Mouse (Mus musculus) neural tube, embryonic 14.5 days (tissue): ENCODE measurements around the gene Cd300ld4. TPM values are rescaled to one million over a fixed set of nuclear protein-coding genes. Genes with fewer than 3 reads are reported as not detected.
"Not testable (repeated sequence)": the region's sequence is repeated elsewhere in the genome, so short reads cannot be mapped to it uniquely, and the experiment has no call there.

ENCODE experiments used
- ATAC-seq: fragments of 200-750 bp; cut with Nextera tagmentation; 2 replicates; pipeline ENCODE4 v1.8.0; 2017; ENCODE audit warnings: low read depth, mild to moderate bottlenecking, moderate TSS enrichment, moderate library complexity
- H3K27ac ChIP-seq: fragments of 300-500 bp; sonication (generic); 2 replicates; pipeline ENCODE4 v1.5.1; 2014; ENCODE audit warnings: low read depth, mild to moderate bottlenecking, control low read depth, low read length, moderate library complexity, mixed read lengths
- H3K27me3 ChIP-seq: fragments of 300-500 bp; sonication (generic); 2 replicates; pipeline ENCODE4 v1.6.1; 2014; ENCODE audit warnings: low read length; ENCODE audit not compliant: control insufficient read depth, insufficient read depth
- H3K36me3 ChIP-seq: fragments of 300-500 bp; sonication (generic); 2 replicates; pipeline ENCODE4 v1.6.1; 2014; ENCODE audit warnings: low read length, mixed read lengths; ENCODE audit not compliant: control insufficient read depth, insufficient read depth
- H3K4me1 ChIP-seq: fragments of 300-500 bp; sonication (generic); 2 replicates; pipeline ENCODE4 v1.6.1; 2014; ENCODE audit warnings: low read length; ENCODE audit not compliant: control insufficient read depth, insufficient read depth
- H3K4me2 ChIP-seq: fragments of 300-500 bp; sonication (generic); 2 replicates; pipeline ENCODE4 v1.6.1; 2014; ENCODE audit warnings: mild to moderate bottlenecking, low read depth, low read length, control low read depth
- H3K4me3 ChIP-seq: fragments of 300-500 bp; sonication (generic); 2 replicates; pipeline ENCODE4 v1.5.1; 2014; ENCODE audit warnings: low read depth, low read length, control low read depth, mixed read lengths
- H3K9ac ChIP-seq: fragments of 300-500 bp; sonication (generic); replicated peaks from 2 replicates; pipeline ENCODE4 v1.6.1; 2014; ENCODE audit warnings: low read depth, mild to moderate bottlenecking, control low read depth, low read length, mixed read lengths
- H3K9me3 ChIP-seq: fragments of 300-500 bp; sonication (generic); 2 replicates; pipeline ENCODE4 v1.6.1; 2016; ENCODE audit warnings: low read length; ENCODE audit not compliant: control insufficient read depth
- WGBS: fragments of 180-500 bp; shearing (Covaris S2); extraction: QIAGEN DNeasy Blood & Tissue Kit; methylation state at CpG from one replicate; pipeline ENCODE4 v1.1.7; 2014; 5-methylcytosine and 5-hydroxymethylcytosine counted together
- polyA plus RNA-seq: library from polyadenylated mRNA; unstranded; fragments of >200 nt; fragmentation: Nextera tagmentation; extraction: Ambion mirVana; gene quantifications from 2 replicates; pipeline ENCODE4 v1.2.1, GENCODE M21; 2014

Cd300ld4 gene
- polyA plus RNA-seq, 1 experiment from 2014 or later, result not detected

DNA sequence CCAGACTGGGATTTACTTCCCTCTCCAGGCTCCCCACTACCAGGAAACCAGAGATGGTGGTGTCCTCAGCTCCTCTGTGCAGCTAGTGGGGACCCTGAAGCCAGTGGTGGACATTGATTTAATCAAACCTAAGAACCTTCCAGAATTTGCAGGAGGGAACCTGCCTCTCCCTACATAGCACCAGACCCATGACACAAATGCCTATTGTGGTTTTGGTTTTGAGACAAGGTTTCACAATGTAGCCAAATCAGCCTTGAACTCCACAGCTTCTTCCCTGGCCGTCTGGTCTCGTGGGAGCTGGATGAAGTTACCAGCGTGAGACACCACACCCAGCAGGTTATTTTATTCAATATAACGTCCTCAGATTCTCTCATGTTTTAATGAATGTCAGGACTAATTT, 31.9 kb upstream of the Cd300ld4 start:
- H3K36me3 ChIP-seq, result no peaks in the 10 kb centered on the region

GRCm38 (mm10) chr11:115054537-115054936, 27.7 kb upstream of the Cd300ld4 start:
- no peak for ATAC-seq
- Histone ChIP-seq H3K27ac (no peak overlapping the region), H3K4me2 (no peak overlapping the region), H3K27me3 (no peaks in the 10 kb centered on the region), H3K36me3 (no peaks in the 10 kb centered on the region), H3K4me1 (no peaks in the 10 kb centered on the region), H3K9ac (no peak overlapping the region), H3K9me3 (no peaks in the 10 kb centered on the region), H3K4me3 (no peak overlapping the region)

More for the DNA sequence above, 31.9 kb upstream of the Cd300ld4 start:
- no peak for ATAC-seq
- no peaks in the 10 kb centered on the region for H3K4me1 ChIP-seq
- WGBS, result 86% methylated on average over 4 of the region's 4 CpGs
- H3K9me3 ChIP-seq, result no peaks in the 10 kb centered on the region
- no peak overlapping the region for H3K27ac ChIP-seq
- H3K4me2 ChIP-seq, result no peak overlapping the region
- no peaks in the 10 kb centered on the region for H3K27me3 ChIP-seq
- H3K4me3 ChIP-seq, result no peak overlapping the region
- H3K9ac ChIP-seq, result no peak overlapping the region

DNA sequence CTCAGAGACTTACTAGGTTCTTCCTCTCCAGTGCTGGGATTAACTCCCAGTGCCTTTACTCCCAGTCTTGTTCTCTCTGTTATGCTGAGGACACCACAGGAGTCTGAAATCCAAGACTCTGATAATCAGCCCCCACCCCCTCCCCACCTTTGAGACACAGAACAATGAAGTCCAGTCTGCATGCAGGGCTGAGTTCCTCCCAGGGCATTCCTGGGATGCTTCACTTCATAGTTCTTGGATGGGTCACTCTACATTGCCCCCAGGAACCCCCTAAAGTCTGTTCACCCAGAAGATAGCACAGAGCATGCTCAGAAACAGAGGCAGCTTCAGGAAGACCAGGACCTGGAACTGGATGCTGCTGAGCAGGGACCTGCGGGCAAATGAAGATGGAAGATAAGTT, 26.2 kb upstream of the Cd300ld4 start:
- Histone ChIP-seq H3K9me3 (no peaks in the 10 kb centered on the region), H3K4me3 (no peak overlapping the region), H3K27ac (no peak overlapping the region), H3K4me1 (no peaks in the 10 kb centered on the region), H3K36me3 (no peaks in the 10 kb centered on the region), H3K4me2 (no peak overlapping the region), H3K9ac (no peak overlapping the region), H3K27me3 (no peaks in the 10 kb centered on the region)
- ATAC-seq, result no peak
- 86% methylated on average over 1 of the region's 1 CpGs for WGBS

DNA sequence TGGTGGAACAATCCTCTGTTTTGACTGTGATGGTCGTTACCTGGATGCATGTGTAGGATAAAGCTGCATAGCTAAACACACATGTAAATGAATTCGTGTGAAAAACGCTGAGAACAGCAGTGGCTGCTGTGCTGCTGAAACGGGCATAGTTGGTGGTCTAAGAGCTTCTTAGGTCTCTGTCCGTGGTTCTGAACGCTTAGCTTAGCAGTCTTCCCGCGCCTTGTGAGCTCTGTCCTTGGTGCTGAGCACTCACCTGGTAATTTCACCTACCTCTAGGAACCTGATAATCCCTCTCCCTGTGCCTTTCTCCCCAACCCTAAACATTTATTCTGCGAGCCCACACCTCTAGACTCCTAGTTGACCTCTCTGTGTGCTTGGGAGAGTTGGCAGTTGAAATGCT, 25.4 kb upstream of the Cd300ld4 start:
- H3K27ac ChIP-seq, result no peak overlapping the region
- H3K4me3 ChIP-seq, result no peak overlapping the region
- H3K4me2 ChIP-seq, result no peak overlapping the region
- no peak overlapping the region for H3K9ac ChIP-seq
- 5% methylated on average over 9 of the region's 9 CpGs for WGBS
- H3K9me3 ChIP-seq, result no peaks in the 10 kb centered on the region
- ATAC-seq, result no peak
- no peaks in the 10 kb centered on the region for H3K36me3 ChIP-seq
- H3K4me1 ChIP-seq, result no peaks in the 10 kb centered on the region
- H3K27me3 ChIP-seq, result no peaks in the 10 kb centered on the region

DNA sequence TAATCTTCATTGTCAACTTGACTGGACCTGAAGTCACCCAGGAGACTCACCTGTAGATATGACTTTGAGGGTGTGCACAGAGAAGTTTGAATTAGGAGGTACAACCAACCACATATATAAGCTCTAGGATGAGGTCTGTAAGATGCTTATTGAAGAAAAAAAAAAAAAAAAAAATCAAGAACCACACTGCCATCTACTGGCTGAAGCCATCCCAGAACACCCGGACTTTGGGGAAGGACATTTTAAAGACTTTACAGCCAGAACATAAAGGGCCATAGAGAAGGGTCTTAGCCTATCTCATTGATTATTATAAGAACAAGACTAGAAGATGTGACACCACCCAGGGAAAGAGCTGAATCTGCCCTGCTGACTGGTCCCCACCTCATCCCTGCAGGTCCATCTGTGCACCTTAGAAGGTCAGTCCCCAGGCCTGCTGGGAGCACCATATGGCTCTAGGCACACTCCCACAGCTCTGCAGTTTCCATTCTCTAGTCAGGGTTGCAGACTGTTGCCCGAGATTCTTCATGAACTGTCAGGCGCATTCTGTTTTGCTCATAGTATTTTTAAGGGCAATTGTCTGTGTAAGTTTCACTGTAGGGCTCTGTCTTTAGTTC, 22.6 kb upstream of the Cd300ld4 start:
- Histone ChIP-seq H3K27ac (no peak overlapping the region), H3K4me2 (no peak overlapping the region), H3K4me1 (no peaks in the 10 kb centered on the region), H3K27me3 (no peaks in the 10 kb centered on the region), H3K4me3 (no peak overlapping the region), H3K36me3 (no peaks in the 10 kb centered on the region), H3K9me3 (no peaks in the 10 kb centered on the region), H3K9ac (no peak overlapping the region)
- WGBS, result 44% methylated on average over 3 of the region's 3 CpGs
- no peak for ATAC-seq

DNA sequence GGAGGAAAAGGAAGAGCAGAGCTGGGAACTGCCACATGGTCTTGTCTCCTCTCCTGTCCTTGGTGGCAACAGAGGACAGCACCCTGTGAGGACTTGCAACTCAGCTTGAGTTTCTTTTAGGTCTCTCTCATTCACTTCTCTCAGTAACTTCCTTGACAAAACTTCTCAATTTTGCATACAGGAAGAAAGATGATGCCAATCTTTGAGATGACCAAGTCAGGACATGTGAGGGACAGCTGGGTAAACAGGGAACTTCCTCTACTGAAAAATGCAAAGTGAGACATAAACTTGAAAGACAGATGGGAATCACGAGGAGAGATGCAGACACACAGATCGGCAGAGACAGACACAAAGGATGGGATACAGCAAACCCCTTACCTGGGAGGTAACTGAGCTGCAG, 21.4 kb upstream of the Cd300ld4 start, which contains the start of gene Cd300ld3:
Gene Cd300ld3, minus strand, starts transcription at position 151 of the 400 bp plus-strand sequence.
- H3K4me3 ChIP-seq, result no peak within 1 kb of the TSS
- no peaks in the 10 kb centered on the region for H3K9me3 ChIP-seq
- no peak within 1 kb of the TSS for H3K9ac ChIP-seq
- H3K27ac ChIP-seq, result no peak within 1 kb of the TSS
- no peaks in the 10 kb centered on the region for H3K36me3 ChIP-seq
- H3K4me1 ChIP-seq, result no peaks in the 10 kb centered on the region
- H3K27me3 ChIP-seq, result no peaks in the 10 kb centered on the region
- H3K4me2 ChIP-seq, result no peak within 1 kb of the TSS
- no peak for ATAC-seq
- 73% methylated on average over 2 of the region's 2 CpGs for WGBS

- H3K27me3 ChIP-seq, H3K27ac ChIP-seq, H3K4me1 ChIP-seq, H3K36me3 ChIP-seq, ATAC-seq, H3K4me2 ChIP-seq, H3K4me3 ChIP-seq, H3K9me3 ChIP-seq, H3K9ac ChIP-seq: not testable (repeated sequence)
- no CpG with 5 or more reads among the region's 6 CpGs for WGBS
These were observed 10.9 kb upstream of the Cd300ld4 start, which contains the start of gene Cd300ld5 for GRCm38 (mm10) chr11:115037669-115038068. Gene Cd300ld5 (minus strand): TSS chr11:115037769.

GRCm38 (mm10) chr11:115016093-115016492, 10.7 kb downstream of the Cd300ld4 start, which contains the start of gene Cd300ld2:
Gene Cd300ld2 (minus strand): TSS chr11:115016193.
- not testable (repeated sequence) for H3K4me3 ChIP-seq, ATAC-seq, H3K27me3 ChIP-seq, H3K4me2 ChIP-seq, H3K27ac ChIP-seq, H3K4me1 ChIP-seq, H3K9me3 ChIP-seq, H3K9ac ChIP-seq, H3K36me3 ChIP-seq
- no CpG with 5 or more reads among the region's 7 CpGs for WGBS

DNA sequence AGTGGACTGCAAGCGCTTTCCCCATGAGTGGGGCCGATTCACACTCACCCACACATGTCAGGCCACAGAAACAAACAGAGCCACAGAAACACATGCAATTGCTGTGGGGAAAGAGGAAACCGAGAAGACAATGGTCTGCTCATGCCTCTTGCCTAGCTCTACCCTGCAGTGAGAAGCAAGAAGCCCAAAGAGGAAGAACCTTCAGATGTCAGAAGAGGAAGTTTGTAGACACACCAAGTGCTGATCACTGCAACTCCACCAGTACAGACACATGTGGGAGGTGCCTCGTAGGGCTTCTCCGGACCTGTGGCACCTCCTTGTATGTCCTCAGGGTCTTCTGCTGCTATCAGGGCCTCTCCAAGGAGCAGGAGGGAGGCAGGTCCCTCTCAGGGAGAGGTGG, 22.7 kb downstream of the Cd300ld4 start:
- Histone ChIP-seq H3K9me3 (no peaks in the 10 kb centered on the region), H3K36me3 (no peaks in the 10 kb centered on the region), H3K4me2 (no peak overlapping the region), H3K9ac (no peak overlapping the region), H3K4me3 (no peak overlapping the region), H3K27ac (no peak overlapping the region), H3K4me1 (no peaks in the 10 kb centered on the region), H3K27me3 (no peaks in the 10 kb centered on the region)
- ATAC-seq, result no peak
- 88% methylated on average over 5 of the region's 5 CpGs for WGBS
